Mouse (Mus musculus): ENCODE measurements around the gene Klhl26. TPM values are rescaled to one million over a fixed set of nuclear protein-coding genes. Genes with fewer than 3 reads are reported as not detected.
A peak's percentile ranks its signal among the peaks of the same experiment; 100 is the strongest.

Gene Klhl26
- 24.2 and 27.2 TPM in 2 replicates for polyA plus RNA-seq (2014; fragmentation: Nextera tagmentation; extraction: Ambion mirVana)

- peak within 1 kb of the TSS; percentile 74 for H3K4me2 ChIP-seq (ENCODE audit: low read length)
- peak within 1 kb of the TSS; percentile 53 for H3K4me3 ChIP-seq (replicated peaks; ENCODE audit: low read depth, low read length)
- H3K36me3 ChIP-seq (ENCODE audit: control insufficient read depth, insufficient read depth, low read length) = no peaks in the 10 kb centered on the region
- 0 out of 2 replicates have a peak within 1 kb of the TSS, but pooled peaks have one; percentile 34 for H3K27ac ChIP-seq (replicated peaks; ENCODE audit: low read depth, low read length)
- DNase-seq = peak; percentile 92
- WGBS = under 1% methylated on average over 53 of the region's 53 CpGs
- H3K27me3 ChIP-seq (ENCODE audit: control insufficient read depth, insufficient read depth, low read length) = peaks cover 15% of the 10 kb centered on the region
- H3K9me3 ChIP-seq (ENCODE audit: control insufficient read depth, low read length) = no peaks in the 10 kb centered on the region
- peak; percentile 88 for ATAC-seq (ENCODE audit: low FRiP score, low TSS enrichment)
- H3K9ac ChIP-seq (replicated peaks; ENCODE audit: low read length) = peak within 1 kb of the TSS; percentile 73
- H3K4me1 ChIP-seq (ENCODE audit: control insufficient read depth, insufficient read depth, low read length) = peaks cover 8% of the 10 kb centered on the region; the same call in 1 of the 2 replicates
These were observed at the start of gene Klhl26 for GRCm38 (mm10) chr8:70476333-70477268. Gene Klhl26, minus strand, starts transcription at chr8:70476968.

- Histone ChIP-seq H3K9ac (replicated peaks; ENCODE audit: low read length) (peak overlapping the region; percentile 53), H3K4me2 (ENCODE audit: low read length) (peak overlapping the region; percentile 67), H3K27ac (replicated peaks; ENCODE audit: low read depth, low read length) (peak overlapping the region; percentile 87), H3K4me3 (replicated peaks; ENCODE audit: low read depth, low read length) (peak overlapping the region; percentile 55), H3K27me3 (ENCODE audit: control insufficient read depth, insufficient read depth, low read length) (no peaks in the 10 kb centered on the region), H3K4me1 (ENCODE audit: control insufficient read depth, insufficient read depth, low read length) (peaks cover 17% of the 10 kb centered on the region), H3K9me3 (ENCODE audit: control insufficient read depth, low read length) (no peaks in the 10 kb centered on the region), H3K36me3 (ENCODE audit: control insufficient read depth, insufficient read depth, low read length) (peaks cover 11% of the 10 kb centered on the region)
- DNase-seq (peak; percentile 99), ATAC-seq (ENCODE audit: low FRiP score, low TSS enrichment) (peak; percentile 87)
- WGBS = under 1% methylated on average over 51 of the region's 51 CpGs
These were observed 46.0 kb upstream of the Klhl26 start for GRCm38 (mm10) chr8:70522592-70523403.

- Histone ChIP-seq H3K4me3 (replicated peaks; ENCODE audit: low read depth, low read length) (no peak overlapping the region), H3K4me2 (ENCODE audit: low read length) (no peak overlapping the region), H3K27me3 (ENCODE audit: control insufficient read depth, insufficient read depth, low read length) (no peaks in the 10 kb centered on the region), H3K27ac (replicated peaks; ENCODE audit: low read depth, low read length) (no peak overlapping the region), H3K36me3 (ENCODE audit: control insufficient read depth, insufficient read depth, low read length) (peaks cover 28% of the 10 kb centered on the region), H3K4me1 (ENCODE audit: control insufficient read depth, insufficient read depth, low read length) (peaks cover 11% of the 10 kb centered on the region), H3K9ac (replicated peaks; ENCODE audit: low read length) (no peak overlapping the region), H3K9me3 (ENCODE audit: control insufficient read depth, low read length) (no peaks in the 10 kb centered on the region)
- 75% methylated on average over 2 of the region's 2 CpGs for WGBS
- DNase-seq = no peak
- no peak for ATAC-seq (ENCODE audit: low FRiP score, low TSS enrichment)
These were observed 42.8 kb upstream of the Klhl26 start for GRCm38 (mm10) chr8:70519606-70520005.

- H3K9me3 ChIP-seq (ENCODE audit: control insufficient read depth, low read length) = no peaks in the 10 kb centered on the region
- no peaks in the 10 kb centered on the region for H3K27me3 ChIP-seq (ENCODE audit: control insufficient read depth, insufficient read depth, low read length)
- ATAC-seq (ENCODE audit: low FRiP score, low TSS enrichment) = no peak
- WGBS = 91% methylated on average over 6 of the region's 6 CpGs
- H3K27ac ChIP-seq (replicated peaks; ENCODE audit: low read depth, low read length) = no peak overlapping the region
- peaks cover 34% of the 10 kb centered on the region for H3K36me3 ChIP-seq (ENCODE audit: control insufficient read depth, insufficient read depth, low read length)
- peaks cover 11% of the 10 kb centered on the region for H3K4me1 ChIP-seq (ENCODE audit: control insufficient read depth, insufficient read depth, low read length)
- DNase-seq = no peak
- no peak overlapping the region for H3K9ac ChIP-seq (replicated peaks; ENCODE audit: low read length)
- no peak overlapping the region for H3K4me3 ChIP-seq (replicated peaks; ENCODE audit: low read depth, low read length)
- H3K4me2 ChIP-seq (ENCODE audit: low read length) = no peak overlapping the region
These were observed 42.3 kb upstream of the Klhl26 start for GRCm38 (mm10) chr8:70519043-70519442.

- Histone ChIP-seq H3K4me2 (ENCODE audit: low read length) (no peak overlapping the region), H3K36me3 (ENCODE audit: control insufficient read depth, insufficient read depth, low read length) (peaks cover 43% of the 10 kb centered on the region), H3K27ac (replicated peaks; ENCODE audit: low read depth, low read length) (no peak overlapping the region), H3K4me3 (replicated peaks; ENCODE audit: low read depth, low read length) (no peak overlapping the region), H3K4me1 (ENCODE audit: control insufficient read depth, insufficient read depth, low read length) (peaks cover 8% of the 10 kb centered on the region; the same call in 1 of the 2 replicates), H3K9me3 (ENCODE audit: control insufficient read depth, low read length) (no peaks in the 10 kb centered on the region), H3K9ac (replicated peaks; ENCODE audit: low read length) (no peak overlapping the region), H3K27me3 (ENCODE audit: control insufficient read depth, insufficient read depth, low read length) (no peaks in the 10 kb centered on the region)
- 73% methylated on average over 10 of the region's 10 CpGs for WGBS
- DNase-seq (no peak), ATAC-seq (ENCODE audit: low FRiP score, low TSS enrichment) (no peak)
These were observed 41.3 kb upstream of the Klhl26 start for GRCm38 (mm10) chr8:70517940-70518643.

GRCm38 (mm10) chr8:70513441-70513840 lies 36.7 kb upstream of the Klhl26 start:
- ATAC-seq (ENCODE audit: low FRiP score, low TSS enrichment) (no peak), DNase-seq (no peak)
- Histone ChIP-seq H3K4me1 (ENCODE audit: control insufficient read depth, insufficient read depth, low read length) (peaks cover 15% of the 10 kb centered on the region), H3K4me3 (replicated peaks; ENCODE audit: low read depth, low read length) (no peak overlapping the region), H3K4me2 (ENCODE audit: low read length) (no peak overlapping the region), H3K27ac (replicated peaks; ENCODE audit: low read depth, low read length) (no peak overlapping the region), H3K9ac (replicated peaks; ENCODE audit: low read length) (no peak overlapping the region), H3K9me3 (ENCODE audit: control insufficient read depth, low read length) (no peaks in the 10 kb centered on the region), H3K27me3 (ENCODE audit: control insufficient read depth, insufficient read depth, low read length) (no peaks in the 10 kb centered on the region), H3K36me3 (ENCODE audit: control insufficient read depth, insufficient read depth, low read length) (peaks cover 46% of the 10 kb centered on the region)
- 92% methylated on average over 2 of the region's 2 CpGs for WGBS

GRCm38 (mm10) chr8:70512253-70512903 lies 35.6 kb upstream of the Klhl26 start:
- Histone ChIP-seq H3K4me1 (ENCODE audit: control insufficient read depth, insufficient read depth, low read length) (peaks cover 15% of the 10 kb centered on the region), H3K27ac (replicated peaks; ENCODE audit: low read depth, low read length) (no peak overlapping the region), H3K27me3 (ENCODE audit: control insufficient read depth, insufficient read depth, low read length) (no peaks in the 10 kb centered on the region), H3K9me3 (ENCODE audit: control insufficient read depth, low read length) (no peaks in the 10 kb centered on the region), H3K4me3 (replicated peaks; ENCODE audit: low read depth, low read length) (no peak overlapping the region), H3K36me3 (ENCODE audit: control insufficient read depth, insufficient read depth, low read length) (peaks cover 47% of the 10 kb centered on the region), H3K4me2 (ENCODE audit: low read length) (no peak overlapping the region), H3K9ac (replicated peaks; ENCODE audit: low read length) (no peak overlapping the region)
- DNase-seq (no peak), ATAC-seq (ENCODE audit: low FRiP score, low TSS enrichment) (no peak)
- WGBS = 92% methylated on average over 11 of the region's 11 CpGs

GRCm38 (mm10) chr8:70511770-70512169 lies 35.0 kb upstream of the Klhl26 start:
- ATAC-seq (ENCODE audit: low FRiP score, low TSS enrichment) (no peak), DNase-seq (no peak)
- Histone ChIP-seq H3K4me2 (ENCODE audit: low read length) (no peak overlapping the region), H3K27me3 (ENCODE audit: control insufficient read depth, insufficient read depth, low read length) (no peaks in the 10 kb centered on the region), H3K9me3 (ENCODE audit: control insufficient read depth, low read length) (no peaks in the 10 kb centered on the region), H3K9ac (replicated peaks; ENCODE audit: low read length) (no peak overlapping the region), H3K36me3 (ENCODE audit: control insufficient read depth, insufficient read depth, low read length) (peaks cover 52% of the 10 kb centered on the region), H3K4me1 (ENCODE audit: control insufficient read depth, insufficient read depth, low read length) (peaks cover 15% of the 10 kb centered on the region), H3K4me3 (replicated peaks; ENCODE audit: low read depth, low read length) (no peak overlapping the region), H3K27ac (replicated peaks; ENCODE audit: low read depth, low read length) (no peak overlapping the region)
- 100% methylated on average over 2 of the region's 2 CpGs for WGBS

Measured in midbrain, embryonic 14.5 days (tissue).